Mouse (Mus musculus) heart, embryonic 11.5 days (tissue): ENCODE measurements at regions not wholly inside any gene's neighbourhood (a gene's known extent, or its start where the extent isn't known, plus 50 kb on each side); places are given as distances from the start of the nearest gene placed in this dataset.

ENCODE experiments used
- ATAC-seq: fragments of 200-750 bp; cut with Nextera tagmentation; replicated peaks from 2 replicates; pipeline ENCODE4 v1.8.0; 2017; ENCODE audit warnings: moderate library complexity; ENCODE audit not compliant: insufficient number of reproducible peaks, low FRiP score, low TSS enrichment
- H3K27ac ChIP-seq: fragments of 300-500 bp; sonication (generic); 2 replicates; pipeline ENCODE4 v1.5.1; 2014; ENCODE audit warnings: mild to moderate bottlenecking, low read depth, low read length
- H3K27me3 ChIP-seq: fragments of 300-500 bp; sonication (generic); 2 replicates; pipeline ENCODE4 v1.6.1; 2014; ENCODE audit warnings: mild to moderate bottlenecking, low read length, mixed read lengths; ENCODE audit not compliant: control insufficient read depth, insufficient read depth
- H3K36me3 ChIP-seq: fragments of 300-500 bp; sonication (generic); 2 replicates; pipeline ENCODE4 v1.6.1; 2014; ENCODE audit warnings: mild to moderate bottlenecking, low read length, moderate library complexity, mixed read lengths; ENCODE audit not compliant: control insufficient read depth, insufficient read depth
- H3K4me1 ChIP-seq: fragments of 300-500 bp; sonication (generic); 2 replicates; pipeline ENCODE4 v1.6.1; 2014; ENCODE audit warnings: low read length; ENCODE audit not compliant: control insufficient read depth, insufficient read depth
- H3K4me2 ChIP-seq: fragments of 300-500 bp; sonication (generic); 2 replicates; pipeline ENCODE4 v1.6.1; 2014; ENCODE audit warnings: mild to moderate bottlenecking, moderate library complexity
- H3K4me3 ChIP-seq: fragments of 300-500 bp; sonication (generic); 2 replicates; pipeline ENCODE4 v1.5.1; 2014; ENCODE audit warnings: low read depth, low read length
- H3K9ac ChIP-seq: fragments of 300-500 bp; sonication (generic); 2 replicates; pipeline ENCODE4 v1.6.1; 2014; ENCODE audit warnings: mild to moderate bottlenecking, low read depth, low read length, moderate library complexity
- H3K9me3 ChIP-seq: fragments of 300-500 bp; sonication (generic); replicated peaks from 2 replicates; pipeline ENCODE4 v1.6.1; 2016; ENCODE audit warnings: low read length; ENCODE audit not compliant: control insufficient read depth
- WGBS: fragments of 180-500 bp; shearing (Covaris S2); extraction: QIAGEN DNeasy Blood & Tissue Kit; methylation state at CpG from one replicate; pipeline ENCODE4 v1.1.7; 2014; ENCODE audit not compliant: insufficient replicate concordance; 5-methylcytosine and 5-hydroxymethylcytosine counted together

DNA sequence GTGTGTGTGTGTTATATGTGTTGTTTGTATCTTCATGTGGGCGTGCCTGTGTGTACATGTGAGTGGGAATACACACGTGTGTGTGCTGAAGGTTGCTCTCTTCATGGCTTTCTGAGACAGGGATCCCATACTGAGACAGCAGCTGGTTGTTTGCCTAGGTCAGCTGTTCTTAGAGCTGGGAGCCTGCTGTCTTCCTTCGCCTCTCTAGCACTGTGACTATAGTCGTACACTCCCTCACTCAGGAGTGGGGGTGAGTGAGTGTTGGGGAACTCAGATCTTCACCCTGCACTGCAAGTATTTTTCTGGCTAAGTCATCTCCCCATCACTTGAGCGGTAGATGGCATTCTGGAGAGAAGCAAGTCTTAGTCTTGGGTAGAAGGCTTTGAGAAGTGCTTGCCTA lies 191.6 kb upstream of the Gm9833 start:
- Histone ChIP-seq H3K4me3 (no peak overlapping the region), H3K27ac (no peak overlapping the region), H3K36me3 (no peaks in the 10 kb centered on the region), H3K9ac (no peak overlapping the region), H3K4me1 (no peaks in the 10 kb centered on the region), H3K9me3 (no peaks in the 10 kb centered on the region), H3K27me3 (no peaks in the 10 kb centered on the region), H3K4me2 (no peak overlapping the region)
- no peak for ATAC-seq
- 77% methylated on average over 5 of the region's 5 CpGs for WGBS

DNA sequence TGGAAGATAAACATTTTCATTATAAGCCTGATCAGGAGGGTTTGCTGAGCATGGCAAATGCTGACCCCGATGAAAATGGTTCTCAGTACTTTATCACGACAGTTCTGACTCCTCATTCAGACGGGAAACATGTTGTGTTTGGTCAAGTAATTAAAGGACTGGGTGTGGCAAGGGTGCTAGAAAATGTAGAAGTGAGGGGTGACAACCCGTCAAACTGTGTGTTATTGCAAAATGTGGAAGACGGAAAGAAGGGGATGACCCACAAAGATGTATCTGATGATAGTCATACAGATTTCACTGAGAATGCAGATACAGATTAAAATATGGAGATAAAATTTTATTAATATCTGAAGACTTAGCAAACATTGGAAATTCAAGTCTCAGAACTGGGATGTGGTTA lies 186.2 kb upstream of the Gm9833 start:
- Histone ChIP-seq H3K27me3 (no peaks in the 10 kb centered on the region), H3K9me3 (no peaks in the 10 kb centered on the region), H3K36me3 (no peaks in the 10 kb centered on the region), H3K4me1 (no peaks in the 10 kb centered on the region), H3K9ac (no peak overlapping the region), H3K4me3 (no peak overlapping the region), H3K27ac (no peak overlapping the region), H3K4me2 (no peak overlapping the region)
- WGBS = 73% methylated on average over 5 of the region's 5 CpGs
- ATAC-seq = no peak

DNA sequence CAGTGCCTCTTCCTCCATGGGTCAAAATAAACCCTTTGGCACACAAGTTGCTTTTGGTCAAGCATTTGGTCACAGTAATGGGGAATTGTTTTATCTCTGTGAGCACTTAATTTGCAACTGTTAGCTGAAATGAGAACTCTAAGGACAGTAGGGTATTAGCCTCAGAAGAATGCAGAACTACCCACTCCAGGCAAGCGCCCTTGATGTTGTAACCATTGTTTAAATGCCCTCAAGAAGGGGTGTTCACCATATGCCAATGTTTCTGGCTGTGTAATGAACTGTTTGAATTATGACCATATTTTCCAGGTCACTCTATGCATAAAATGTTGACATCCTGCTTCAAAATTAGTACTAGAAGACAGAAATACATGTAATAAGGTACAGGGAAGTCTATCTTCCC lies 174.6 kb upstream of the Gm9833 start:
- no peak overlapping the region for H3K4me2 ChIP-seq
- no peak for ATAC-seq
- 70% methylated on average over 1 of the region's 1 CpGs for WGBS

DNA sequence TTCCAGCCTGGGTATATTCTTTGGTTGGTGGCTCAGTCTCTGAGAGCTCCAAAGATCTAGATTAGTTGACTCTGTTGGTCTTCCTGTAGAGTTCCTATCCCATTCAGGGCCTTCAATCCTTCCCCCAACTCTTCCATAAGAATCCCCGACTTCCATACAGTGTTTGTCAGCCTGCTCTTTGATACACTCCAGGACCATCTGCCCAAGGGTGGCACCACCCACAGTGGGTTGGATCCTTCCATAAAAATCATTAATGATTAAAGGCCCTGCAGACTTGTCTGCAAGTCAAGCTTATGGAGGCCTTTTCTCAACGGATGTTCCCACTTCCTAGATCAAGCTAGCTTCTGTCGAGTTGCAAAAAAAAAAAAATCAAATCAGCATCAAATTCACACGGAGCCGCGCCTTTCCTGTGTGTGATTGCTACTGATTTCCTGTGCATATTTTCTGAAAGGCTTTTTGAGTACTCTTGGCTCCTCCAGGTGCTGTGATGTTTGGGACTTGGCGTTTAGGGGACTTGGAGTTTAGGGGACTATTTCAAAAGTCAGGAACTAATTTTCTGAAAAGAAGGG lies 171.3 kb upstream of the Gm9833 start:
- Histone ChIP-seq H3K27me3 (no peaks in the 10 kb centered on the region), H3K36me3 (no peaks in the 10 kb centered on the region), H3K4me3 (no peak overlapping the region), H3K4me1 (no peaks in the 10 kb centered on the region), H3K27ac (no peak overlapping the region), H3K4me2 (no peak overlapping the region), H3K9me3 (no peaks in the 10 kb centered on the region), H3K9ac (no peak overlapping the region)
- ATAC-seq = no peak
- 79% methylated on average over 7 of the region's 7 CpGs for WGBS

More for the DNA sequence above, 174.6 kb upstream of the Gm9833 start:
- no peaks in the 10 kb centered on the region for H3K4me1 ChIP-seq
- no peak overlapping the region for H3K9ac ChIP-seq
- no peaks in the 10 kb centered on the region for H3K9me3 ChIP-seq
- no peaks in the 10 kb centered on the region for H3K36me3 ChIP-seq
- H3K4me3 ChIP-seq = no peak overlapping the region
- no peak overlapping the region for H3K27ac ChIP-seq
- H3K27me3 ChIP-seq = no peaks in the 10 kb centered on the region

DNA sequence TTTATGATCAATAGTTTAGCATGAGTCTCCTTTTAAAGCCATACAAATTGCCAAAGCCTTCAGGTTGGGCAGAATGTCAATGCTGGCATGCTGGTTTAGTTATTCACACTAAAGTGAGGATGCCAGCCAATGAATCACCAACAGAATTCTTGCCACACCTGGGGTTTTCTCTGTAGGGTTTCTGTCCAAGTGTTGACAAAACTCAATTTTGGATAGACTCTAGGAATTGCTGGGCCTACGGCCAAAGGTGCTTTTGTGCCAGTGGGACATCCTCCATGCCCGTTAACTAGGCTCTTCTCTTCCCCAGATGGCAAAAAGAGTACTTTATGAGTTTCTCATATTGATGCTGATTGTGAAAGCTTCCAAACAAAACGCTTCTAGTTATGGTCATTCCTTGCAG lies 167.6 kb upstream of the Gm9833 start:
- no peaks in the 10 kb centered on the region for H3K27me3 ChIP-seq

DNA sequence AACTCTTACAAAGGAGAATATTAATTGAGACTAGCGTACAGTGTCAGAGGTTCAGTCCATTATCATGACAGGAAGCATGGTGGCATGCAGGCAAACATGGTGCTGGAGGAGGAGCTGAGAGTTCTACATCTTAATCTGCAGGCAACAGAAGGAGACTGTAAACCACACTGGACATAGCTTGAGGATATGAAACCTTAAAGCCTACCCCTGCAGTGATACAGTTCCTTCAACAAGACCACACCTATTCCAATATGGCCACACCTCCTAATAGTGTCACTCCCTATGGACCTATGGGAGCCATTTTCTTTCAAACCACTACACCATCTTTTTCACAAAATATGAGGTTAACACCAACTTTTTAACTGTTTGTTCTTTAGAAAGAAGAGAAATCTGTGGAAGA lies 166.2 kb upstream of the Gm9833 start:
- no peaks in the 10 kb centered on the region for H3K27me3 ChIP-seq
- 89% methylated on average over 1 of the region's 1 CpGs for WGBS
- H3K9ac ChIP-seq = no peak overlapping the region
- no peaks in the 10 kb centered on the region for H3K9me3 ChIP-seq
- H3K4me2 ChIP-seq = no peak overlapping the region
- H3K4me3 ChIP-seq = no peak overlapping the region
- ATAC-seq = no peak
- H3K36me3 ChIP-seq = no peaks in the 10 kb centered on the region
- H3K27ac ChIP-seq = no peak overlapping the region
- H3K4me1 ChIP-seq = no peaks in the 10 kb centered on the region

More for the DNA sequence above, 167.6 kb upstream of the Gm9833 start:
- H3K4me2 ChIP-seq = no peak overlapping the region
- no peak for ATAC-seq
- no peaks in the 10 kb centered on the region for H3K4me1 ChIP-seq
- 79% methylated on average over 3 of the region's 3 CpGs for WGBS
- H3K27ac ChIP-seq = no peak overlapping the region
- H3K4me3 ChIP-seq = no peak overlapping the region
- no peaks in the 10 kb centered on the region for H3K36me3 ChIP-seq
- H3K9me3 ChIP-seq = no peaks in the 10 kb centered on the region
- no peak overlapping the region for H3K9ac ChIP-seq

DNA sequence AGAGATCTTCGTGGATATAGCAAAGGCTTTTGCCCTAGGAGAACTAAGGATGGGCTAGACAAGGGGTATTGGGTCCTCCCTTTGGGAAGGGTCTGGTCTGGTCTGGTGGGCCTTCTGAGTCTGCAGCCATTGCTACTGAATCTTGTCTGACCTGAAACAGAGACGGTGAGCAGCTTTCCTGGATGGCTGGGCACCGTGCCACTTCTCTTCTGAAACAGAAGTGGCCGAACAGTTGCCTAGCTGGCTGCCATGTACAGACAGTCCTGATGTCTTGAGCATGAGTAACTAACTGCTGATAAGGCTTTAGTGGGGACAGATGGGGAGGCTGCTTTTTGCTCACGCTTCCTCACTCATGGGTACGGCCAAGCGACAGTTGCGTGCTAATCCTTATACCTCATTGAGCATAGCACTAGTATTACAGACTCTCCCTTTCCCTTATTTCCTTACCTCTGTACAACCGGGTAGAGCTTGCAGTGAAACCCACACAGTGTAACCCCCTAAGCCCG lies 165.3 kb upstream of the Gm9833 start:
- Histone ChIP-seq H3K4me2 (no peak overlapping the region), H3K36me3 (no peaks in the 10 kb centered on the region), H3K27ac (no peak overlapping the region), H3K4me3 (no peak overlapping the region), H3K9ac (no peak overlapping the region), H3K9me3 (no peaks in the 10 kb centered on the region), H3K4me1 (no peaks in the 10 kb centered on the region), H3K27me3 (no peaks in the 10 kb centered on the region)
- no peak for ATAC-seq
- WGBS = 80% methylated on average over 10 of the region's 10 CpGs

DNA sequence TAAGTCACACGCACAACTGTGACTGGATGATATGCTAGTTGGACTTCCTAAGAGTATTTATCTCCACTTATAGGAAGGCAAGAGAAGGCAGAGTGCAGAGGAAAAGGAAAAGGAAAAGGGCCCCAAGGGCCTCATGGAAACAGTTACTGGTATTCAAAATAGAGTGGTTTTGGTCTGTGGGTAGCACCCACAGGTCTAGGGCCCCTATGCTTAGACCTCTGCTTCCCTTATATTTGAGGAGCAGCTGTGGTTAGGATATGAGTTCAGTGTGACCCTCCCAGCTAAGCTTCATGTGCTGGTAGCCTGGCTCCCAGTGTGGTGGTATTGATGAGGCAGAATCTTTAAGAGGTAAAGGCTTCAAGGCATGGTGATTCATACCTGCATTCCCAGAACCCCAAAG lies 163.3 kb upstream of the Gm9833 start:
- Histone ChIP-seq H3K4me3 (no peak overlapping the region), H3K36me3 (no peaks in the 10 kb centered on the region), H3K4me2 (no peak overlapping the region), H3K4me1 (no peaks in the 10 kb centered on the region), H3K27ac (no peak overlapping the region), H3K27me3 (no peaks in the 10 kb centered on the region), H3K9me3 (no peaks in the 10 kb centered on the region), H3K9ac (no peak overlapping the region)
- ATAC-seq = no peak
- WGBS = 79% methylated on average over 1 of the region's 1 CpGs

DNA sequence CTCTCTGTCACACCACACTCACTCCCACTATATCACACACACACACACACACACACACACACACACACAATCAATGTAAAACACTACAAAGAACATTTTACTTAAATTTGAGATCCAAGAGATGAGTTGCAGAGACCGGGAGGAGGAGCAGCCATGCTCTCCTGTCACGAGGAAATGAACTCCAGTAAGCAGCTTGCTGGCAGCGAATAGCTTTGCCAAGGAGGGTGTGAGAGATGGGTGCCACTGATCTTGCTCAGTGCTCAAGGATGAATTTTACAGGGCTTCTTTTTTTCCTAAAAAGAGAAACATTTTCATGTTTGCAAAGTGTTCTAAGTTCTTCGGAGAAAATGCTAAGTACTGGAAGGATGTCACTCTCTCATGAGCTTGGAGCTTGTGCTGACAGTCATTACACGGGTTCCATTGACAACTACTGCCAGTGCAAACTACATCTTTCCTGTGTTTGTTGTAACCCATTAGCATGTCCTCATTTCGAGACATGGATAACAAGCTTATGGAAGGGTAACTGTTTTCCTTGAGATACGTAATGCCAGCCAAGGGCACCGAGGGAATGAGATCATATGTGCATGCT lies 151.0 kb upstream of the Gm9833 start:
- Histone ChIP-seq H3K9ac (no peak overlapping the region), H3K27me3 (no peaks in the 10 kb centered on the region), H3K4me3 (no peak overlapping the region), H3K36me3 (no peaks in the 10 kb centered on the region), H3K9me3 (no peaks in the 10 kb centered on the region), H3K4me2 (no peak overlapping the region), H3K27ac (no peak overlapping the region), H3K4me1 (no peaks in the 10 kb centered on the region)
- 71% methylated on average over 8 of the region's 8 CpGs for WGBS
- no peak for ATAC-seq
